Mouse (Mus musculus) bone marrow macrophage, adult 2 months (primary cell): Measurements from ENCODE around the gene Gpx7.

ENCODE experiments used
- CTCF ChIP-seq: IDR thresholded peaks from 2 replicates; pipeline ENCODE4 v1.5.1; 2012; ENCODE audit warnings: low read depth, mild to moderate bottlenecking, low read length, moderate library complexity
- POLR2A ChIP-seq: IDR thresholded peaks from 2 replicates; pipeline ENCODE4 v1.6.1; 2012; ENCODE audit warnings: mild to moderate bottlenecking, low read depth, low read length, borderline replicate concordance

GRCm38 (mm10) chr4:108405766-108406137, 1.0 kb downstream of the Gpx7 start:
- TF ChIP-seq CTCF (no peak), POLR2A (no peak)
